Mouse (Mus musculus): ENCODE data around the gene Slc16a1. TPM values are rescaled to one million over a fixed set of nuclear protein-coding genes. Genes with fewer than 3 reads are reported as not detected.

Gene Slc16a1
- polyA plus RNA-seq (2014; fragmentation: Illumina TruSeq; extraction: RNeasy Lipid Tissue Mini Kit (QIAGEN cat#74804)): 90.7 TPM

GRCm38 (mm10) chr3:104638403-104638779, at the start of gene Slc16a1:
Gene Slc16a1, plus strand, starts transcription at chr3:104638668.

Other genes with a start within 250 kb of the Slc16a1 start
- 34.2 TPM for gene Lrig2, start 126.8 kb upstream of the Slc16a1 start, polyA plus RNA-seq (2014; fragmentation: Illumina TruSeq; extraction: RNeasy Lipid Tissue Mini Kit (QIAGEN cat#74804))
- not detected for gene Ppm1j, start 142.4 kb downstream of the Slc16a1 start, polyA plus RNA-seq (2014; fragmentation: Illumina TruSeq; extraction: RNeasy Lipid Tissue Mini Kit (QIAGEN cat#74804))
- not detected for gene Fam19a3, start 143.2 kb downstream of the Slc16a1 start, polyA plus RNA-seq (2014; fragmentation: Illumina TruSeq; extraction: RNeasy Lipid Tissue Mini Kit (QIAGEN cat#74804))
- gene Rhoc, start 149.7 kb downstream of the Slc16a1 start, polyA plus RNA-seq (2014; fragmentation: Illumina TruSeq; extraction: RNeasy Lipid Tissue Mini Kit (QIAGEN cat#74804)): 16.5 TPM
- gene Mov10, start 179.9 kb downstream of the Slc16a1 start, polyA plus RNA-seq (2014; fragmentation: Illumina TruSeq; extraction: RNeasy Lipid Tissue Mini Kit (QIAGEN cat#74804)): 1.4 TPM
- 85.1 TPM for gene St7l, start 225.3 kb downstream of the Slc16a1 start, polyA plus RNA-seq (2014; fragmentation: Illumina TruSeq; extraction: RNeasy Lipid Tissue Mini Kit (QIAGEN cat#74804))
- gene Capza1, start 225.8 kb downstream of the Slc16a1 start, polyA plus RNA-seq (2014; fragmentation: Illumina TruSeq; extraction: RNeasy Lipid Tissue Mini Kit (QIAGEN cat#74804)): 275 TPM

Measured in ovary, adult 10 weeks (tissue).